Mouse (Mus musculus) brain, adult 2 months (tissue): ENCODE measurements around the gene Plekha8.

Experiments
- DNase-seq: peaks from one replicate; pipeline ENCODE4 v3.0.0; 2011; ENCODE audit warnings: low read depth, low spot score

Gene Plekha8

DNA sequence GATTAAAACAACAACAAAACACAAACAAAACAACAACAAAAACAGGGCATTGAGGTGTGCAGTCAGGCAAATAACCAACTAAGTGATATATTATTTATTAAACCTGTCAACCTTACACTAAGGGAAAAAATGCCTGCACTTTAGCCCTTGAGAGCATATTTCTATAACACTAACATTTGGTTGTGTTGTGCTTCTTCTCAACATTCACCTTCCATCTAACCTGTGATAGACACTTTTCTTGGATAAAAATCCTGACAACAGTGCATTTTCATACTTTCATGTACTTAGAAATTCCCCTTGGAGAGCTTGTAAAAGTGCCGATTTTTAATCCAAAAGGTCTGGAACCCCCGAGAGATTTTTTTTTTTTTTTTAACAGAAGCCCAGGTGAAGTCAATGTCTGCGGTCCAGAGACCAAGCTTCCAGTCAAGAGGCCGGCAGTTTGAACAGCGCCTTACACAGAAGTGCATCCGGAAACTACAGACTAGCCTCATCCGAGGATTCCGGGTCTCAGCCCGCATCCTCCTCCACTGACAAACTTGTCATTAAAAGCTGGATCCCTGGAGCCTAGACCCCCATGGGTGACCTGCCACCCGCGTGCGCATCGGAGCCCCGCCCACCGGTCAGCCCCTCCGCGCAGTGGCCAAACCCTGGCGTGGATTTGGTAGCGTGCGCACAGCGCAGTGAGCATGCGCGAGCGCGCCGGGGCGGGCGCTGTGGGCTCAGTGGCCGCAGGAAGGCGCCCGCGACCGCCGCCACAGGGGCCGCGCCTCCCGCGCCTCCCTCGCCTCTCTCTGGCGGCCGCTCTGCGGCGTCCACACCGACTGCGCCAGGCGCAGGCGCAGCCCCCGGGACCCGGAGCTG is at the start of gene Plekha8:
Plekha8 (plus strand) TSS at position 643 of the 861 bp plus-strand sequence.
- DNase-seq = peak; percentile 97

DNA sequence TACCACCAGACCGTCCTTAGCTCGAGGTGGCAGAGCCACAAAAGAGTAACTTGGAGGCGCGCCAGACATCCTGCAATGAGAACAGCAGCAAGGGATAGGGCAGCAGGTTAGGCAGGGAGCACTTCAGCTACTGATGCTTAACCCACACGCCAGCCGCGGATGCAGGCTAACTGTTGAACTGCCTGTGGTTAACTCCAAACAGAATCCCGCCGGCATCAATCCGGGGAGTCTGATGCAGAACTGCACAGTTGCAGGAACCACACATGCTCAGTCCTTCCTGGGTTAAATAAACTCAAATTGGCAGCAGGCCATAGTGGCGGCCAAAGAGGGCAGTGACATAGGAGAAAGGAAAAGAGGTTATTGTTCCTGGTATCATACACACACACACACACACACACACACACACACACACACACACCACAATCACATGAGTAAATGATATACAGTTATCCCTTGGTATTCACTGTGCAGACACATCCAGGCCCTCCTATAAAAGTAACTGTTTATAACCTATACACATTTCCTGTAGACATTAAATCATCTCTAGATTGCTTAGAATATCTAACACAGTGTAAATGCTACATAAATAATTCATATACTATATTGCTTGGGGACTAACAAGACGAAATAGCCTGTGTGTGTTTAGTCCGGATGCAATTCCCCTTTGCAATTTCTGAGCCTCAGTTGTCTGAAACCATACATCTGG is 46.4 kb upstream of the Plekha8 start:
- DNase-seq = peak; percentile 73

DNA sequence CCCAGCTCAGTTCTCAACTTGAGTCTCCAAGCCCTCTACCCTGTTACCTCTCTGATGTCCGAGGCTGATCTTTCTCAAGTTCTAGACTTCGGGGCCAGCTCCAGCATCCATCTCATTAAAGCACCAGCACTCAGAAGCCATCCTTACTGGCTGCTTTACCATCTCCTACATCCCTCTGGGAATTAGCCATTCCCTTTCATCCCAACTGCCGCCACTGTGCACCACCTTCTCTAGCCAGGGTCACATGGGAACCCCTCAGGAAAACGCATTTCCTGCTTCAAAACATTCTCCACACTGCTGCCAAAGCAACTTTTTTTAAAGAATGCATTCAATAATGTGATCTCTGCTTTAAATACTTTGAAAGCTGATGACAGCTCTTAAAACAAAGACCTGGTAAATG is 45.6 kb upstream of the Plekha8 start:
- DNase-seq = no peak

DNA sequence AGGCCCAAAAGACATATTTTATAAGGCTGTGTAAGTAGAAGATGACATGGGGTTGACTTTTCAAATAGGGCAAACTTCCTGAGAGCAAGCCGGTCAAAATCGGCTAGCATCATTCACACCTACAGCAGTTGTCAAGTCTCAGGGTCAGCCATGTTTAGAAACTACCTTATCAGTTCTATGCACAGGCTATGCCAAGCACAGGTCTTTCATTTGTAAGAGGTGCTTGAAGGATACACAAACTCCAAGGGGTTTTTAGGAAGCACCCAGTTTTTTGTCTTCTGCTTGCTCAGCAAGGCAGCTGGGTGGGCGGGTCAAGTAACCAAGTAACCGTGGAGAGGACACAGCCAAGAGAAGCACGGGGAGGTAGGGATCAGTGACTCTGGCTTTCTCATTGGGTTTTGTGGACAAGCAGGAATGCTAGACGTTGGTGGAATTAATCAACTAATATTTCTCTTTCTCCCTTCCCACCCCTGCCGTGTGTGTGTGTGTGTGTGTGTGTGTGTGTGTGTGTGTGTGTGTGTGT is 44.0 kb upstream of the Plekha8 start:
- DNase-seq = no peak

DNA sequence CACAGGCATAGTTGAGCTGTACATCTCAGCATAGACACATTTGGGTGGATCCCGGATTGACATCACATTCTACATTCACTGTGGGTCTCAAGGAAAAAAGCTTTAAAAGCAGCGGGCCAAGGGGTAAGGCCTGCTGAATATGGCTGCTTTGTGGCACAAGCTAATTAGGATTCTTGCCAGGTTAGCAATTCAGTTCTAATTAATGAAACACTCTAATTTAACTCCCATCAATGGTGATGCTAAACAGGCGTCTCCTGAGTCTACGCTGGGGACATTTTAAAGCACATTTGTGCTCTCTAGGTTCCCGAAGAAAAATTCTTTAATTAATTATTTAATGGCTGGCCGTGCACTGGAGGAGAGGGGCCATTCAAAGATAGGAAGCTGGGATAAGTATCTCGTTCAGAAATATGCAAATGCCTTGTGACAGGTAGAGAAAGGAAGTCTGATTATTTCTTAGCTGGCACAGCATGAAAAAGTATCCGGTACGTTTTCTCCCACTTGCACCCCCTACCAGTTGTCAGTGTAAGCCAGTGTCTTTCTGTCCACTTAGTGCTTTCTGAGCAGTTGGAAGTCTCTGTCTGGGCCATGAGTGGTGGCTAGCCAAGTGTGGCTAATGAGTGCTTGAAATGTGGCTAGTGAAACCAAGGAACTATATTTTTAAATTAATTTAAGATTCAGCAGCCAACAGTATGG is 42.0 kb upstream of the Plekha8 start:
- no peak for DNase-seq

DNA sequence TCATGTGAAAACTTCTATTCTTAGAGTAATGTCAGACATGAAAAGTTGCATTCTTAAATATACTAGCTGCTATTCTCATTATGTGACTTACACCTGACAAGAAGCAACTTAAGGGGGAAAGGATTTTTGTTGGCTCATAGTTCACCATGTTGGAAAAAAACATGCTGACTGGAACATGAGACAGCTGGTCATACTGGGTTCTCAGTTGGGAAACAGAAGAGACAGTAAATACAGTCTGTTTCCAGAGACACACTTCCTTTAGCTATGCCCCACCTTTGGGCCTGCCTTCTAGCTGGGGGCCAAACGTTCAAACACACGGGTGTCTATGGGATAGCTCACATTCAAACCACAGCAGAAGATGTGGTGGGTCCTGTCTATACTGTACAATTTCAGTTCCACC is 41.3 kb upstream of the Plekha8 start:
- DNase-seq = peak; percentile 79

DNA sequence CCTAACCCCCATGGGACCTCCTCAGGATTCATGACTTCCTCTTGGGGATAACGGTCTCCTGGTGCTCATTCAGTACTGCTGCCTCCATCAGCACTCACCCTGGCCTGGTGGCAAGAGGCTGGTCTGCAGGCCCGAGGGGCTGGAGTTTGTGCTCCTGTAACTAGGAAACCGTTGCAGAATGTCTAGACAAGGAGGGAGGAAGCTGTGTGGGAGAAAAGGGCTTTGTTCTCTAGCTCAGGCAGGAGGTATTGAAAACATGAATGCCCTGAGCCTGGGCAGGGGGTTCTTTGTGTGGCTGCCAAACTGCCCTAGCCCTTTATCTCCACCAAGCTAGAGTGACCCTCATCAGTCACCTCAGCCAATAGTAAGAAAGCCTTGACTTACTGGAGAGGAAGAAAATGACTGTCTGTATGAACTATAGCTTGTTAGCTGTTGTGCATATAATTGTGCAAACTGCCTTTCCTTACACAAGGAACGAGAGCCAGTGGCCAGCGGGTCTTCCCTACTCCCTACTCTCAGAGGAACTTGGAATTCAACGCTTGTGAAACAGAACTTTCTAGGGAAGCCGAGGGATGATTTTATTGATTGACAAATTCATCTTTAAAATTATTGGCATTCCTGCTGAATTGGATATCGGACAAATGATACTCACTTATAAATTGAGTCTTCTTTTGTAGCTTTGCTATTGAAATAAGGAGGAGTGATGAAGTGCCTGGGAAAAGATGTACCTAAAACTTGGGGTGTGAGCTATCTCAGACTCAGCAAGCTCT is 40.4 kb upstream of the Plekha8 start:
- DNase-seq = no peak

DNA sequence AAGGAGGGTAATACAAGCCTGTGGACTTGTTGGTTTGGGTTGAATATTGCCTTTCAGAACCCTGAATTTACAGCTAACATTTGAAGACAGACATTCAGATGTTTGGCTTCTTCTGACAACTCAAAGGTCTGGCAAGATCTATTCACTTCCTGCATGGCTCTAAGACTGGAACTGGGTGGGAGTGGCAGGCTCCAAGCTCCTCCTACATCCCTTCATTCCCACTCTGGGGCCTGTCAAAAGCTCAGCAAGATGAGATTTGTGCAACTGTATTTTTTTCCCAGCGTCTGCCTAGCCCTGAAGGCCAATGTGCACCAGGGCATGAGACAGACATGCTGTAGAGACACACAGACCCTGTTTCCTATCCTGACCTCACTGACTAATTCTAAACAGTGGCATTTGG is 39.1 kb upstream of the Plekha8 start:
- no peak for DNase-seq

DNA sequence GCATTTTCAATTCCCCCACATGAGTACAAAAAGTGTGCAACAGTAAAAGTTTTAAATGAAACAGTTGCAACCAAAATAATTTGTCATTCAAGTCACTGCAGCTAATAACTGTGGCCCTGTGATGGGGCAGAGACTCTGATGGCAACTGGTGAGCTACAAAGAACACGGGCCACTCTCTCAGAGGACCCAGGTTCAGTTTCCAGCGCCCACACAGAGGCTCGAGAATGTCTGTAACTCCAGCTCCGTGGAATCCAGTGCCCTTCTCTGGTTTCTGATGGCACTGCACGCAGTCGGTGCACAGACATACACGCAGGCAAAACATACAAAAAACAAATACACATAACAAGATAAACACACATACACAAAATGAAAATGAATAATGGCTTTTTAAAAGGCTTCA is 37.2 kb upstream of the Plekha8 start:
- DNase-seq = no peak

DNA sequence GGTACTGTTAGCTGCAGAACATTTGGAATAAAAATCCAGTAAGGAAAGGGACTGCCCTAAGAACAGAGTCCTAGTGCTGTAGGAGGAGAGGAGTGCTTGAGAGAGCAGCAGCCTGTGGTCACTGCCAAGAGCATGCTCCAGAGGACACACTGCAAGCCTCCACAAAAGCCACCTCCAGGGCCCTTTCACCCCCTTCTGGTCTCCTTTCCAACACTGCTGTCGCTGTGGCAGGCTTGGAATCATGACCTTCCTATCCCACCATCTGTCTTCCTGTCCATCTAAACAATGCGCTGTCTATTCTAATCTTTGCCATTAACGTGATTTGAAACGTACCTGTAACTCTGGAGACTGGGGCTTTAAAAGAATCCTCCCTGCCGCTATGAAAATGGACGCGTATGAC is 36.4 kb upstream of the Plekha8 start:
- peak; percentile 91 for DNase-seq

DNA sequence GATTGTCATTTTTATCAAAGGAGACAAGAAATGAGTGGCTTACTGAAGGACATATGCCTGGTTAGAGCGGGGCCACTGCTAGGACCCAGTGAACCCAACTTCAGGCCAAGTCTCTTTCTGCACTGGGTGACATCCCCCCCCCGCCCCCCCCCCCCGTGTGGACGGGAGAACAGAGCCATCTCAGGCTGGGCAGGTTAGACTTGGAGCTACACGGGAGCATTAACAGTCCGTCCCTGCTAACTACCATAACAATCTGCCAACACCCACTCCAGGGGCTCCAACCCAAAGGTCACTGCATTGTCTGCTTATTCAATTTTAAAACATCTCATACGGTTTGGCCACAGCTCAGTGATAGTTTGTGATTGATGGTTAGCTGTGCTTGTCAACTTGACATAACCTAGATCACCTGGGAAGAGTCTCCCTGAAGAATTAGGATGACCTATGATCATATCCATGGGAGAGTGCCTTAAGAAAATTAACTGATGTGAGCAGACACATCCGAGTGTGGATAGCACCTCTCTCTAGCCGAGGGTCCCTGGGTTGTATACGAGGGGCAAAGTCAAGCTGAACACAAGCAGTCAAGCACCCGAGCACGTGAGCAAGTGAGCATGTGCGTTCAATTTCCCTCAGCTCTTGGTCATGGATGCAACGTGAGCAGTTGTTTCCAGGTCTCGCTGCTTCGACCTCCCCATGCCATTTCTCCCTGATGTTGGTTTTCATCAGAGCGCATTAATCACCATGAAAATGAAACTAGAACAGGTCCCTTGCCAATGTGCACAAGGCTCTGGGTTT is 32.7 kb upstream of the Plekha8 start:
- DNase-seq = no peak

DNA sequence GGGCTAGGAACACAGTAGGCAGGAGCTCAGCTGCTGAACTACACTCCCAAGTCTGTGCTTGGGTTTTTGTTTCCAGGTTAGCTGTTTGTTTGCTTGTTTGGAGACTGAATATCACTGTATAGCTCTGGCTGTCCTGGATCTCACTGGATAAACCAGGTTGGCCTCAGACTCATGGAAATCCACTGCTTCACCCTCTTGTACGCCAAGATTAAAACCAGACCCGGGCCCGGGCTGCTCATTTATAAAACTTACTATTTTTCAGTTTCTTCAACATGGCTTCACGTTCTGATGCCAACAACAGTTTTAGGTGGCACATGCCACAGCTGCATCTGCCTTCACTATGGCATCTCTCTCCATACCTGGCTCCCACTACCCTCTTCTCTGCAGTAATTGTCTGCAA is 31.4 kb upstream of the Plekha8 start:
- no peak for DNase-seq

DNA sequence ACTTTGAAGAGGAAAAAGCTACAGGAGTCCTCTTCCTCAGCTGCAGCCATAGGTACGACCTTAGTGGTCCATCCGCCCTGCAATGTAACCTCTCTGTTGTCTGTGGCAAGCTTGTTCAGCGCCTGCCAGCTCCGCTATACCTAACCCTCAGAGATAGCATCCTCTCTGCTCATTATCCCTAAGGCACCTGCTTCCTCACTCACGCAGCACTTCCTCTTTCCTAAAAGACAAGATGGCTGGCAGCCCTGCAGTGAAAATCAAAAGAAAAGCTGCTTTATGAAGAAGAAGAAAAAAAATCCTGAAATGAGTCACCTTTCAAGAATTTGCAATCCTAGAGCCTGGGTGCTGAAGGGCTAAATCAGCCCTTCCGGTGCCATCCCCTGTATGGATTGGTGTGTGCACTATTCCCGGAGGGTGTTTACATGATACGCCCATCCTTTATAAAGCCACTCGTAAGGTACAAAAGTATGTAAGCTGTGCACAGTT is 30.4 kb upstream of the Plekha8 start:
- DNase-seq = peak; percentile 69

DNA sequence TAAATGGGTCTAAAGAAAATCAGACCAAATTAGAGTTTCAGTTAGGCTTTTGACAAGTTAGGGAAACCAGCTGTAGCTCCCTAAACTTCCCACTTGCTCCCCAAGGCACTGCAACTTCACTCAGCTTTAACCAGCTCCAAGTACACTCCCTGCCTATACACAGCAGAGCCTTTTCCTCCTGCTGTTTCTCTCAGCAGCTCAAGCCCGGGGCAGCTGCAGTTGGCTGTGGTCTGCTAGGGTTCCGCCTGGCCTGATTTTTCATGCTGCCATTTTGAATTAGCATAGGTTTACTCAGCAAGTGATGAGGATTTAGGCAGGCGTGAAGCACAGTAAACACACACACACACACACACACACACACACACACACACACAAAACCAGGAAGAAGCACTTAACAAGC is 29.9 kb upstream of the Plekha8 start:
- DNase-seq = peak; percentile 76

DNA sequence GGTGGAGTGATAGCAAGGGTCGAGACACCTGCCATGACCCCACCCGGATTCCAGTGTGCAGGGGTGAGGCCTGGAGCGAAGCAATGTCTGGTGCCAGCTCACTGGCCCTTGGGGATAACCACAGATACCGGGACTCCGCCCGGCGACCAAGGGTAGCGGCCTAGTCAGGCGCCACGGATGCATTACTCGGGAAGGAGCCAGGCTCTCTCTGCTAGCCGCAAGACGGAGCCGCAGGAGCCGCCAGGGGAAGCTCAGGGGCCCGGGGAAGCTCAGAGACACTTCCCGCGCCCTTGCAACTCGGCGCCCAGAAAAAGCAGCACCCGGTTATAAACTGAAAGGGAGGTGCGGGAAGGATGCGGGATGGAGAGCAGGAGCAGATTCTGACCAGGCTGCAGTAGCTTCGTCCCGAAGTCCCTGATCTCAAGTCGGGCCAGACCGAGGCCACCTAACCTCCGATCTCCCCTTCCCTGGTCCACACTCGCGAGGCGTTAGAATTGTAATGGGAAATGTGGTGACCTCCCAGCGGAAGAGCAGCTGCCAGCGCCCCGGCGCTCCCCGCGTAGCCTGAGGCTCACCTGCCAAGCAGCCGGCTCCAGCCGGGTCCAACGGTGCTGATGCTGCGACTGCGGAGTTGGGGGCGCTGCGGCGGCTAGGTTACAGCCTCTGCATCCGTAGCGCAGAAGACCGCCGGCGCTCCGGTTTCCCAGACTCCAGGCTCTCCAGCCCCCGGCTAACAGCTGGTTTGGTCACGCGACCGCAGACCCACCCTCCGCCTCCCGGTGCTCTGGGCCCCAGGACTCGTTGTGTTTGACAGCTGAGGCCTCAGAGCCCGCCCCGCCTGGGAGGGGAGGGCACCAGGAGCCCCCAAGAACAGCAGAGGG is 29.0 kb upstream of the Plekha8 start, which contains the start of gene Scrn1:
Scrn1 (minus strand) TSS at position 825 of the 881 bp plus-strand sequence.
- DNase-seq = peak; percentile 93

DNA sequence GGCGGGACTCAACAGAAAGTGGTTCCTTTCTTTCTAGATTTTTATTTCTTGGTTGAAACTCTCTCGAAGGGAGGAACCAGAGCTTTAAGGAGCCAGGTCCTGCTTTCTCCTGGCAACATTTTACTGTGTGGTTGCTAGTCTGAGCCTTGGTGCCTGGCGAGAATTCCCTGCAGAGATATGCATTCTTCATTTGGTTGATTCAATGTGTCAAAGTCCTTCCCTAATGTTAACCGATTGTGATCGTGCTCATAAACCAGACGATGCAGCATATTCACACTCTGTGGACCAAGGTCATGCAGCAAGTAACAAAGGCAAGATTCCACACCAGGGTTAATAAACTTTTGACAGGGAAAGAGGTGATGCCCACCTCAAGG is 28.4 kb upstream of the Plekha8 start:
- no peak for DNase-seq

DNA sequence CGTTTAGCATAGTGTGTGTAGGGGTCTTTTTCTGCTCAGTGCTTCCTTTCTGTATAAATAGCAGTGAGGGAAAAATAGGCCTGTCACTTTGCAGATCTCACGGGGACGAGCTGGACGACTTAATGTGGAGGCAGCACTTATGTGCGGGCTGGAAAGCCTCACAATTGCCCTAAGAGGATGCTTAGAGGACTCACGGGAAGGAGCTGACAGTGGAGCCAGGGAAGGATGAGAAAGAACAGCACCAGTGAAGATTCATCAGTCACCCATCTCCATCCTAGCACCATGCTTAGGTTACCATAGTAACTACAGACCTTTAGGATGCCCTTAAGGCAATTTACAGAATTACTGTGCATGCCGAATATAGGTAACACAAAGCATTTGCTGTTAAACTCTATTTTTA is 25.1 kb upstream of the Plekha8 start:
- DNase-seq = peak; percentile 58

DNA sequence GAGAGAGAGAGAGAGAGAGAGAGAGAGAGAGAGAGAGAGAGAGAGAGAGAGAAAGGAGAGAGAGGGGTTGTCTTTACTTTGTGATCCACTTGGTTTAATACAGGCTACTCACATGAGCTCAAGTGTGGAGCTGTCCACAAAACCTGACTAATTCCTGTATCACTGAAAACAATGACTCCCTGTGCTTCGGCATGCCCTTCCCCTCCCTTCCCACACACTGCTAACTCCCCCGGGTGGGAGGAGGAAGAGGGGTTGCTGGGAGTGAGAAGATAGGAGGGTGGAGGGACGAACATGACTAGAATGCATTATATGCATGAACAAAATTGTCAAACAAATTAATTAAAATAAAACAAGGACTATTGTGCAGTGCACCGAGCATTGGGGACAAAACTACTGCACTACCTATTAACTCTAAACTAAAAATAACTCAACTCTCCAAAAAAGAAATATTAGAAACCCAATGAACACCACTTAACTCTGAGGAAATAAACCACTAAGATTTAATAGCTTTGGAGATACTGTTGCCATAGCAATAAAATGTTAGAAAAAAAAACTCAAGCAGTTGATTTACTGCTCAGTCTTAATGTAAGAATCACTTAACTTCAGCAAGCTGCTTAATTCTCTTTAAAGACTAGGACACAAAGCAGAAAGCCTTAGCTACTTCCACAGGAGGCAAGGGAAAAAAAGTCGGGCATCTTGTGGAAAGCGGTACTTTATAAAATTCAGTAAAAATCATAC is 21.5 kb upstream of the Plekha8 start:
- peak; percentile 63 for DNase-seq

DNA sequence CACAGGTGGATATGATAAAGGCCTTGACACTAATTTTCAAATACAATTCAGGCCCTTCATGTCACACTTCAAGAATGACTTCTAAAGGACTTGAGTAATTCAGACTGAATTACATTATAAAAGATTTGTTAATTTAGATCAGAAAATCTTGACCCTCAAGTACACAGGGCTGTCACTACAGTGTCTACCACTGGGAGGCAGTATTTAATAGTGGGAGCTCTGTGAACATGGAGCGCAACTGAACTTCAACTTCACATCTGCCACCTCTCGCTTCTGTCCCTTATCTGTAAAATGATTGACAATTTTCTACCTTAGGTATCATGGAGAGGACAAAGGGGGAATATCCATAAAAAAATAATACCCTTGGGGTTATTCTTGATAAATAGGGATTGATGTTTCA is 8.7 kb upstream of the Plekha8 start:
- peak; percentile 87 for DNase-seq
